Mouse (Mus musculus) G1E (cell line): Measurements from ENCODE around the gene Spty2d1. TPM values are rescaled to one million over a fixed set of nuclear protein-coding genes. Genes with fewer than 3 reads are reported as not detected.

Experiments
- ATAC-seq: 2 replicates; pipeline ENCODE4 v1.8.0; 2016; ENCODE audit warnings: mild to moderate bottlenecking; ENCODE audit not compliant: insufficient number of reproducible peaks, poor library complexity, low FRiP score, severe bottlenecking; ENCODE audit errors: extremely low read depth
- DNase-seq: peaks from one replicate; pipeline ENCODE4 v3.0.0; 2012; ENCODE audit warnings: low spot score
- H3K27me3 ChIP-seq: 2 replicates; pipeline ENCODE4 v1.6.1; 2012; ENCODE audit warnings: mild to moderate bottlenecking, low read length, inconsistent platforms; ENCODE audit not compliant: insufficient read depth
- H3K36me3 ChIP-seq: replicated peaks from 2 replicates; pipeline ENCODE3; 2012; ENCODE audit warnings: mild to moderate bottlenecking, inconsistent platforms
- H3K4me1 ChIP-seq: 2 replicates; pipeline ENCODE4 v1.6.1; 2012; ENCODE audit warnings: low read depth, low read length, inconsistent platforms, mixed read lengths; ENCODE audit not compliant: insufficient read depth
- H3K4me3 ChIP-seq: 2 replicates; pipeline ENCODE4 v1.5.1; 2012; ENCODE audit warnings: low read depth, mild to moderate bottlenecking, inconsistent platforms, low read length, moderate library complexity, mixed read lengths
- H3K9me3 ChIP-seq: replicated peaks from 2 replicates; pipeline ENCODE4 v1.6.1; 2012; ENCODE audit warnings: inconsistent platforms
- CTCF ChIP-seq: IDR thresholded peaks from 2 replicates; pipeline ENCODE4 v1.5.1; 2012; ENCODE audit warnings: low read depth, low read length, inconsistent platforms, mixed read lengths
- GATA1 ChIP-seq: IDR thresholded peaks from 2 replicates; pipeline ENCODE4 v1.6.1; 2012; ENCODE audit warnings: borderline replicate concordance, low read length, inconsistent platforms, mixed read lengths
- GATA2 ChIP-seq: IDR thresholded peaks from 2 replicates; pipeline ENCODE4 v1.6.1; 2012; ENCODE audit warnings: low read depth, low read length, inconsistent platforms, borderline replicate concordance
- POLR2AphosphoS5 ChIP-seq: IDR thresholded peaks from 2 replicates; pipeline ENCODE4 v1.6.1; 2012; ENCODE audit warnings: low read depth, low read length, inconsistent platforms; ENCODE audit not compliant: insufficient replicate concordance
- TAL1 ChIP-seq: conservative IDR thresholded peaks from 2 replicates; pipeline ENCODE4 v1.6.1; 2012; ENCODE audit warnings: low read depth, low read length, inconsistent platforms, mixed read lengths
- polyA plus RNA-seq: library from polyadenylated mRNA; stranded (reverse); fragments of >175 nt; gene quantifications from 2 replicates; pipeline ENCODE4 v1.2.3, GENCODE M21; 2012
- total RNA-seq, 2 experiments: library from RNA; stranded (forward) in 1 of 2; stranded (reverse) in 1 of 2; fragments of 200-1000 nt in 1 of 2; fragments of >200 nt in 1 of 2; fragmentation: Nextera tagmentation in 1 of 2; gene quantifications; 2 replicates each; pipeline ENCODE4 v1.2.3; 2014 to 2017

The Spty2d1 gene
- total and polyA plus RNA-seq, 3 experiments, result 6.7 to 36.4 (median 24.4) TPM

DNA sequence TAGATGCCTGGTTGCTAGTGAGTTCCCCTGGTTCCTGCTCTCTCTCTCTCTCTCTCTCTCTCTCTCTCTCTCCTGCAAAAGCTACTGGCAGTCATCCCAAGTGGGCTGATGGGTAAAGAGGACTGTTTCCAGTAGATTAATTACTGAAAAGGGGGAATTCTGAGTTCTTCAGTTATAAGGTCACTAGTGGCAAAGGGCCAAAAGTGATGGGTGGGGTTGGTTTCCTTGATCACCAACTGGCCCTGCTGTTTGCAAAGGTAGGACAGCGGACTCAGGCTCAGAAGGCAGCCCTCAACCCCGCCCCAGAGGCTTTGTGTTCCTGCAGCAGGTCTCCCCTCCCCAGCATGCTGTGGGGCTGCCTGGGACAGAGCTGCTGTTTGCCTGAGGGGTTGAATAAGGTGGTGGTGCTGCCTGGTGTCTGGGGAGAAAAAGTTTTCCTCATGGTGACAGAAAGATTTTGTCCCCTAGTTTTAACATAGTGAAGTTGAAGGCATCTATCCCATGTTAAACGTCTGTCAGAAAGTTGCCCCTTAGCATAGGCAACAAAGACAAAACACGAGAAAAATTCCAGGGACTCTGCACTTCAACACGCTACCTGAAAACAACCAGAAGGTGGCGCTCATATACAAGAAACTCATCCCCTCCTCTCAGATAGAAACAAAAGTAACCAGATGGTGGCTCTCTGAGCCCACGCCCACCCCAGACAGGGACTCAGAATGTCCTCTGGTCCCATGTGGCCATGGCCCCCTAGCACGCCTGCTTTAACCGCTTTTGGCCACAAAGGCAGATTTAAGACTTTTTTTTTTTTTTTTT is 45.2 kb downstream of the Spty2d1 start:
- H3K4me1 ChIP-seq, result peaks cover 17% of the 10 kb centered on the region
- H3K36me3 ChIP-seq, result no peaks in the 10 kb centered on the region
- TF ChIP-seq TAL1 (no peak), CTCF (peak; percentile 20; the same call in 1 of the 2 replicates), GATA1 (no peak)
- ATAC-seq, result peak; percentile 54
- H3K27me3 ChIP-seq, result peaks cover 32% of the 10 kb centered on the region
- H3K9me3 ChIP-seq, result no peaks in the 10 kb centered on the region
- DNase-seq, result peak; percentile 61
- H3K4me3 ChIP-seq, result no peak overlapping the region

DNA sequence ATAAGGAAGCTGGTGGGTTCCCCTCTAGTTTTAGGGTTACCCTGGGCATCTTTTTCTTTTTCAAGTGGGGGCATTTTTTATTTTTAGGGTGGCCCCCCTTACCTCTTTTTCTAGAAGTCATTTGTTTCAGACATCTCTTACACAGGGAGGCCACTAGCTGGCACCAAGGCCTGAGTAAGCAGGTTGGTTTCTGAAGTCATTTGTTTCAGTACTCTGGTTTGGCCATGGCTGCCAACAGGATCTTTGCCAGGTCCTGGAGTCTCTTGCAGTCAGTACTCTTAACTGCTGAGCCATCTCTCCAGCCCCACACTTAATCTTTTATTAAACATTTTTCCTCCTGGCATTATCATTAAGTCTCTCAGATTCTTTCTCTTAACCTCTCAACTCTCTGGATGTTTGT is 46.1 kb downstream of the Spty2d1 start:
- no peak for TF ChIP-seq GATA1
- no peak for TF ChIP-seq TAL1
- no peak for TF ChIP-seq CTCF
- TF ChIP-seq GATA2, result no peak
- TF ChIP-seq POLR2AphosphoS5, result no peak
- no peak overlapping the region for H3K4me3 ChIP-seq
- DNase-seq, result no peak

DNA sequence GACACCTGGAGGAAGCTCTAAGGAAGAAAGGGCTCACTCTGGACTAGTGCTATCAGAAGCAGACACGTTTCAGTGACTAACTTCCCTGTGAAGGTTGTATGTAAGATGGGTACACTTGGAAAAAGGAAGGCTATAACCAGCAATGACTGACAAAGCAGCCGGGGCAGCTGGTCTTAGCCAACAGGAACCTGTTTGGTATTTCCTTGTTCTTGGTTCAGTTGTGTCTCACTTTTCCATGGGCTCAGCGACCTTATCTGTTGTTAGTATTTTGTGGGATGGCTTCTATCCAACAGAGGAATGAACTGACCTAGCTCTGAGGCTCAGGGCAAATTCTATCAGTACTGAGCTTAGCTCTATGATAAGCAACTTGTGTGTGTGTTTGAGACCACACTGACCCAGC is 47.2 kb downstream of the Spty2d1 start:
- H3K36me3 ChIP-seq, result peaks cover 4% of the 10 kb centered on the region
- TF ChIP-seq TAL1 (no peak), POLR2AphosphoS5 (no peak), CTCF (no peak), GATA1 (no peak), GATA2 (no peak)
- ATAC-seq (no peak), DNase-seq (no peak)
- no peaks in the 10 kb centered on the region for H3K9me3 ChIP-seq
- H3K27me3 ChIP-seq, result peaks cover 25% of the 10 kb centered on the region
- H3K4me1 ChIP-seq, result peaks cover 33% of the 10 kb centered on the region
- no peak overlapping the region for H3K4me3 ChIP-seq

More for the DNA sequence above, 46.1 kb downstream of the Spty2d1 start:
- Histone ChIP-seq H3K36me3 (no peaks in the 10 kb centered on the region), H3K9me3 (no peaks in the 10 kb centered on the region), H3K4me1 (peaks cover 26% of the 10 kb centered on the region), H3K27me3 (peaks cover 29% of the 10 kb centered on the region)
- ATAC-seq, result no peak

DNA sequence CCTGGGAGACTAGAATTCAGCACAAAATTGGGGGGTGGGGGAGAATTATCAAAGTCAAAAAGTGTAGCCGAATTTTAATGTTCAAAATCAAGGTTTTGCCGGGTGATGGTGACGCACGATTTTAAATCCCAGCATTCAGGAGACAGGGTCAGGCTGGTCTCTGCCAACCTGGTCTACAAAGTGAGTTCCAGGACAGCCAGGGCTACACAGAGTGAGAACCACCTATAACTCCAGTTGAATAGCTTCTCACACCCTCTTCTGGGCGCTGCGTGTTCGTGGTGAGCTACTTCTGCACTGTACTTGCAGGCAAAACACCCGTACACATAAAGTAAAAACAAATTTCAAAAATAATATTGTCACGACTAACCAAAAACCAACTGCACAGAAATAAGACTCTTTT is 49.4 kb downstream of the Spty2d1 start:
- Histone ChIP-seq H3K4me1 (peaks cover 33% of the 10 kb centered on the region), H3K4me3 (peak overlapping the region; percentile 88; the same call in 1 of the 2 replicates), H3K9me3 (no peaks in the 10 kb centered on the region), H3K27me3 (peaks cover 22% of the 10 kb centered on the region), H3K36me3 (peaks cover 23% of the 10 kb centered on the region)
- ATAC-seq (no peak), DNase-seq (no peak)
- TF ChIP-seq POLR2AphosphoS5 (no peak), GATA2 (no peak), GATA1 (no peak), TAL1 (no peak), CTCF (no peak)

DNA sequence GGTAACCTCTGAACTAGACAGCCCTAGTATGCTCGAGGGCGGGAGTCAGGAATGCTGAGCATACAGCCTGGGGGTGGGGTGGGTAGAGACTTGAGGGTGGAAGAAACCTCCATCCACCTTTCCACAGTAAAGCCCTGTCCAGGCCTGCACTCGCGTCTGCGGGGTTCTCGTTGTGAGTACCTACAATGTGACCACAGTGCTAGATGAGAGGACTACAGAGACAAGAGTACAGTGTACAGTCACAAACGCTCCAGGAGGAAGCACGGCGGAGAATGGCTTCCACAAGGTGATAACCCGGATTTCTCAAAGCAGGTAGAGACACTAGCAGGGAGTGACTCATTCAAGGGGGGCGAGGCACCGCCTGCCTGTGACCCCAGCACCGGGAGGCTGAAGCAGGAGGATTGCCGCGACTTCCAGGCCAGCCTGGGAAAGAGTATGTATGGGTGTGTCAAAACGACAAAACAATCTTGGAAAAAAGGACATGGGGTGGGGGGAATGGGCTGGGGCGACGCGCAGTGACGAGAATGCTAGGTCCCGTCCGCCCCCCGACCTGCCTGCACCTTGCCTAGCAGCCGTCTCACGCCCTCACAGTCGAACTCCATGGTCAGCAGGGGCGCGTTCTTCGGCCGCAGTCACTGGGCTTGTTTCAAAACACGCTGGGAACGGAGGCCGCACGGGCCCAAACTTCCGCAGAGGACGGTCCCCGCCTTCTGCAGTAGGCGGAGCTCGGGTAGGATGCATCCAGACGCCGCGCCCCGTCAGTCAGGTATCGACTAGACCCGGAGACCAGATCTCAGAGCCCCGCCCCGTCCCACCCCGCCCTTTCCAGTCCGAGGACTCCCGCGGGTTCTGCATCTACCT is 50.1 kb downstream of the Spty2d1 start, which contains the start of gene Uevld:
Gene Uevld (minus strand): TSS at position 697 of the 861 bp plus-strand sequence.
- no peaks in the 10 kb centered on the region for H3K9me3 ChIP-seq
- TF ChIP-seq POLR2AphosphoS5 (no peak), GATA2 (no peak), CTCF (no peak), GATA1 (no peak)
- peaks cover 31% of the 10 kb centered on the region for H3K36me3 ChIP-seq
- peaks cover 30% of the 10 kb centered on the region for H3K4me1 ChIP-seq
- H3K27me3 ChIP-seq, result peaks cover 22% of the 10 kb centered on the region
- ATAC-seq (peak; percentile 84), DNase-seq (peak; percentile 80)
- H3K4me3 ChIP-seq, result peak within 1 kb of the TSS; percentile 88

Other genes with a start within 250 kb of the Spty2d1 start
- gene Hps5, start 212.3 kb downstream of the Spty2d1 start, total RNA-seq (2014; fragmentation: Nextera tagmentation), result 20.4 and 30.4 TPM in 2 replicates
- gene Hps5, start 212.3 kb downstream of the Spty2d1 start, total RNA-seq (2017), result 34.9 and 40.4 TPM in 2 replicates
- 2.1 and 2.7 TPM in 2 replicates for gene Hps5, start 212.3 kb downstream of the Spty2d1 start, polyA plus RNA-seq
- 189 and 225 TPM in 2 replicates for gene Gtf2h1, start 212.3 kb downstream of the Spty2d1 start, total RNA-seq (2014; fragmentation: Nextera tagmentation)
- gene Gtf2h1, start 212.3 kb downstream of the Spty2d1 start, total RNA-seq (2017), result 275 and 302 TPM in 2 replicates
- gene Gtf2h1, start 212.3 kb downstream of the Spty2d1 start, polyA plus RNA-seq, result 101 and 108 TPM in 2 replicates
- gene Ldha, start 166.9 kb downstream of the Spty2d1 start, total RNA-seq (2014; fragmentation: Nextera tagmentation), result 2,069 and 2,225 TPM in 2 replicates
- gene Ldha, start 166.9 kb downstream of the Spty2d1 start, total RNA-seq (2017), result 1,859 and 1,927 TPM in 2 replicates
- 2,214 and 2,274 TPM in 2 replicates for gene Ldha, start 166.9 kb downstream of the Spty2d1 start, polyA plus RNA-seq
- gene Ldhc, start 147.2 kb downstream of the Spty2d1 start, total RNA-seq (2014; fragmentation: Nextera tagmentation), result not detected in 2 replicates
- not detected in 2 replicates for gene Ldhc, start 147.2 kb downstream of the Spty2d1 start, total RNA-seq (2017)
- not detected in 2 replicates for gene Ldhc, start 147.2 kb downstream of the Spty2d1 start, polyA plus RNA-seq
- gene Tsg101, start 88.4 kb downstream of the Spty2d1 start, total RNA-seq (2014; fragmentation: Nextera tagmentation), result 166 and 220 TPM in 2 replicates
- gene Tsg101, start 88.4 kb downstream of the Spty2d1 start, total RNA-seq (2017), result 39.9 and 42.9 TPM in 2 replicates
- 50.9 and 53.3 TPM in 2 replicates for gene Tsg101, start 88.4 kb downstream of the Spty2d1 start, polyA plus RNA-seq
- 14.5 and 18.1 TPM in 2 replicates for gene Uevld, start 49.9 kb downstream of the Spty2d1 start, total RNA-seq (2014; fragmentation: Nextera tagmentation)
- gene Uevld, start 49.9 kb downstream of the Spty2d1 start, total RNA-seq (2017), result 8.1 and 8.6 TPM in 2 replicates
- 0.11 and 0.18 TPM in 2 replicates for gene Uevld, start 49.9 kb downstream of the Spty2d1 start, polyA plus RNA-seq
- not detected in 2 replicates for gene Gm9999, start 24.8 kb downstream of the Spty2d1 start, total RNA-seq (2014; fragmentation: Nextera tagmentation)
- 0.76 TPM in 1 of 2 replicates, not detected in the other for gene Gm9999, start 24.8 kb downstream of the Spty2d1 start, total RNA-seq (2017)
- gene Gm9999, start 24.8 kb downstream of the Spty2d1 start, polyA plus RNA-seq, result not detected in 2 replicates
- gene Tmem86a, start 42.2 kb upstream of the Spty2d1 start, total RNA-seq (2014; fragmentation: Nextera tagmentation), result 7.1 TPM in 1 of 2 replicates, not detected in the other
- not detected in 2 replicates for gene Tmem86a, start 42.2 kb upstream of the Spty2d1 start, total RNA-seq (2017)
- gene Tmem86a, start 42.2 kb upstream of the Spty2d1 start, polyA plus RNA-seq, result 0.04 and 0.05 TPM in 2 replicates
- gene Ptpn5, start 125.3 kb upstream of the Spty2d1 start, total RNA-seq (2014; fragmentation: Nextera tagmentation), result not detected in 2 replicates
- 0.06 and 0.11 TPM in 2 replicates for gene Ptpn5, start 125.3 kb upstream of the Spty2d1 start, total RNA-seq (2017)
- gene Ptpn5, start 125.3 kb upstream of the Spty2d1 start, polyA plus RNA-seq, result not detected in 2 replicates
- not detected in 2 replicates for gene Mrgpra6, start 196.5 kb upstream of the Spty2d1 start, total RNA-seq (2014; fragmentation: Nextera tagmentation)
- 0.17 TPM in 1 of 2 replicates, not detected in the other for gene Mrgpra6, start 196.5 kb upstream of the Spty2d1 start, total RNA-seq (2017)
- not detected in 2 replicates for gene Mrgpra6, start 196.5 kb upstream of the Spty2d1 start, polyA plus RNA-seq
- not detected in 2 replicates for gene Mrgpra9, start 244.4 kb upstream of the Spty2d1 start, total RNA-seq (2014; fragmentation: Nextera tagmentation)
- gene Mrgpra9, start 244.4 kb upstream of the Spty2d1 start, total RNA-seq (2017), result 0.46 TPM in 1 of 2 replicates, not detected in the other
- not detected in 2 replicates for gene Mrgpra9, start 244.4 kb upstream of the Spty2d1 start, polyA plus RNA-seq